Mouse (Mus musculus) cerebellum, adult 8-10 months (tissue): ENCODE results near the gene Gpank1.

Source experiments
- DNase-seq: peaks from one replicate; pipeline ENCODE4 v3.0.0; 2022

The Gpank1 gene

GRCm38 (mm10) chr17:35121143-35121799 lies at the start of gene Gpank1:
Gpank1 (plus strand) TSS chr17:35121455.
- DNase-seq = peak; percentile 96

DNA sequence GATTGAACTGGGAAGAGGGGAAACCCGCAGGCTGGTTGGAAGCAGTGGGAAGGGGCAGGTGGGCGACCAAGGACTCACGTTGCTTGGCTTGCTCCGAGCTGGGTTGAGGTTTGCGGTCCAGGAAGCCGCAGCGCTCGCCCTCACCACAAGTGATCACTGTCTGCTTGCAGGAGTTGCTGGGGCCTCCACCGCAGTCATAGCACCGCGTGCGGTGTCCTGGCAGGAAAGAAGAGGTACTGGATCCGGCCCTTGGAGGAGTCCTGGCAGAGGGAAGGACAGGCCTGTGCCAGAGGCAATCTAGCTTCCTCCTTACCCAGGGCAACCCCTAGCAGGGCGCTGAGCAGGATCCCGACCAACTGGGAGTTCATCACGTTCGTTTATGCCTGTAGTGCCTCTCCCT lies 47.2 kb upstream of the Gpank1 start:
- peak; percentile 82 for DNase-seq

DNA sequence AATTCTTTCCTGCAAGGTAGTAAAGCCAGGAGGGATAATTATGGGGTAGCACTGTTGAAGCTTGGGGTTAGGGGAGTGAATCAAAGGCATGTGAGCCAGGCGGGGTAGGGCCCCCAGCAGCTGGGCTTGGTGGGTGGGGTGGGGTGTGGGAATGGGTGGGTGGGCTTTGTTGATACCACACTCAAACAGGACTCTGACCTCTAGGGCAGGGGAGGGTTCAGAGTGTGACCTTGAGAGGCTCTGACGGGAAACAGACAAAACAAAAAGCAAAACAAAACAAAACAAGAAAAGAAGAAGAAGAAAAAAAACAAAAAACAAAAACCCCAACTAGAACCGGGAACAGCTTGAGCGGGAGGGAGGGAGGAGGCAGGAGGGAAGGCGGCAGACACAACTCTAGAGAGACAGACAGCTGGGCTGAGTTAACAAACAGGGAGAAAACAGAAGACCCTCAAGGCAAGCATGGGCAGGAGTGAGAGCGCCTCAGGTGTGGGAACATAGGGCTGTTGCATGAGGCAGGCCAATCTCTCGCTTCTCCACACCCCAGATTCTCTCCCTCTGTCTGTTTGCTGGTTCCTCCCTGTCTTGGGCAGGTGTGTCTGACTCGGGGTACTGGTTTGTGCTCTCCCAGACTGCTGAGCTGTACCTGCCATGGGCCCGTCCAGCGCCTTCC lies 44.6 kb upstream of the Gpank1 start, which contains the start of gene Ly6g6e:
Gene Ly6g6e, plus strand, starts transcription at position 396 of the 670 bp plus-strand sequence.
- no peak for DNase-seq

DNA sequence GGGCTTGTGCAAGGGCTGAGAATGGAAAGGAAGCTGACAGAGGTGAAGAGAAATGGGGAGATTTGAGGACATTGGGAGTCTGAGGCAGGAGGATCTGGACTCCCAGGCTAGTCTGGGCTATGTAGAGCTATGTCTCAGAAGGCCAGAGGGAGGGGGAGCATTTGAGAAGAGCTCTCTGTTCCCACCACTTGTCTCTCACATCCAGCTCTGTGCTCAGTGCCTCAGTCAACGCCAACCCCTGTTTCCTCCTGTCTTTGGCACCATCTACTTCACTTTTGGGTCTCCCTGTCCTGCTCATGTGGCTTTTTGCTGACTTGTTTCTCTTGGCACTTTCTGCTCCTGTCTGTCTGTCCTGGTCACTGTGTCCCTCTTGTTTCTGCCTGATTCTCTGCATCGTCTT lies 44.0 kb upstream of the Gpank1 start:
- DNase-seq = no peak

- no peak for DNase-seq
These were observed 43.4 kb upstream of the Gpank1 start, which contains the start of gene Ly6g6d for GRCm38 (mm10) chr17:35077786-35078233. Ly6g6d (minus strand) TSS chr17:35078065.

GRCm38 (mm10) chr17:35079778-35080177 lies 41.5 kb upstream of the Gpank1 start:
- DNase-seq = no peak

GRCm38 (mm10) chr17:35080248-35080647 lies 41.0 kb upstream of the Gpank1 start:
- no peak for DNase-seq

DNA sequence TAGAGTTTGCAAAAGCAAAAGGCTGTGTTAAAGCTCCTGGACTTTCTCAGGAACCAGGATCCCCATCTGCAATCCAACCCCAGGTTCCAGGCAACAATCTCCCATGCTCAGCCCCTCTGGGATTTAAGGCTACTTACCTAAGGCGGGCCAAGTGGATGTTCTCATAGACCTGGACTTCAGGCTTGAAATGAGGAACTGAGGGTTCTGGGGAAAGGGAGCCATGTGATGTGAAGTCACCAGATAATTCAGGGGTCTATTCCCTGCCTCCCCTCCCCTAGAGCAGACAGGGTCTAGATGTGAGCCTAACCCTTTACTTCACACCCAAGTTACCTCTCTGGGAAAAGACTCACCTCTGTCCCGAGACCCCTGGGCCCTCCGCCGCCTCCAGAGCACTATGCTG lies 40.5 kb upstream of the Gpank1 start:
- DNase-seq = no peak

DNA sequence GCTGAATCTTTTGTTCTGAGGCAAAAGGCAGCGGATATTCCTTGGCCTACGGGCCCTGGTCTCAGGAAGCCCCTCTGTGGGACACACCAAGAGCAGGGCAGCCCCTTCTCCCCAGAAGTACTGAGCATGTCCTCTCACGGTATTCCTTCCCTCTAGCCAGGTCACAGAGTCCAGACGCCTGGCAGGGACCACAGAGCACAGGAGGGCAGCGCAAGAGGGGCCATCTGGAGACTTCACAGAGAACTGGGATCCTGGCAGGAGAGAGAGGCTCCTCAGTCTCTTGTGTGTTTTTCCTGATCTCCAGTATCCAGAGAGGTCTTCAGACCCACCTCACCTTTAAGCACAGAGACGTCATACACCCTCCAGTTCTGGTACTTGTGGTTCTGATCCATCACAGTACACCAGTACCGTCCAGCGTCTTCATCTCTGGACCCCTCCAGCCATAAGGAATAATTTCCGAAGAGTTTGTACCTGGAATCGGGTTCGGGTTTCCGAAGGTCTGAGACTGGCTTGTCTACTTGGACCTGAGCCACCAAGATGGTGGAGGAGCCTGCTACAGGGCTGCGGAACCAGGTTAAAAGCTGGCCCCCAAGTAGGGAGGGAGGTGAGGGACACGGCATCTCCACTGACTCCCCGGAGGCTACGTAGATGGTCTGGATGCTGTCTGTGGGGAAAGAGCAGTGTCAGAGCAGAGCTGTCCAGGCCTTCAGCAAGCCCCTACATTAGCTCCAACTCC lies 38.2 kb upstream of the Gpank1 start:
- peak; percentile 76 for DNase-seq

DNA sequence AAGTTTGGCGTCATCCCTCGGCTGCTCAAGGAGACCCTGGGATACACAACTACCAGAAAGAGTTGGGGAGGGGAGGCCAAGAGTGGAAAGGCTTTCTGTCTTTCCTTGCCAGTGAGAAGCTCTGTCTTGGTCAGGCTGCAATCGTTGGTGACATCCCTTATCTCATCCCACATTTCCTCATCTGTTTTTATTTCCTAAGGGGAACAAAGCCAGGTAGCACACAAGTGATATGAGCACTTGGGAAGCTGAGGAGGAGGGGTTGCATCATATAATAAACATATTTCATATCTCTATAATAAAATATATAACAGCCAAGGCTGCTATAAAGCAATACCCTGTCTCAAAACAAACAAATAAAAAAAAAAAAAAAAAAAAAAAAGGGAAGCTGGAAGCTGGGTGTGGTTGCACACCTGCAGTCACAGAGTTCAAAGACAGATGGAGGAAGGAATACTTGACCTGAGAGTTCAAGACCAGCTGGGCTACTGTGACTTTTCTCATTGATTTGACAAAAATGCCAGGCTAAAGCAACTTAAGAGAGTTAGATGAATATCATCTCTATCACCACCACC lies 37.2 kb upstream of the Gpank1 start:
- no peak for DNase-seq

GRCm38 (mm10) chr17:35085208-35085865 lies 35.9 kb upstream of the Gpank1 start, which contains the start of gene Ly6g6f:
Ly6g6f (minus strand) TSS chr17:35085610.
- DNase-seq = no peak

DNA sequence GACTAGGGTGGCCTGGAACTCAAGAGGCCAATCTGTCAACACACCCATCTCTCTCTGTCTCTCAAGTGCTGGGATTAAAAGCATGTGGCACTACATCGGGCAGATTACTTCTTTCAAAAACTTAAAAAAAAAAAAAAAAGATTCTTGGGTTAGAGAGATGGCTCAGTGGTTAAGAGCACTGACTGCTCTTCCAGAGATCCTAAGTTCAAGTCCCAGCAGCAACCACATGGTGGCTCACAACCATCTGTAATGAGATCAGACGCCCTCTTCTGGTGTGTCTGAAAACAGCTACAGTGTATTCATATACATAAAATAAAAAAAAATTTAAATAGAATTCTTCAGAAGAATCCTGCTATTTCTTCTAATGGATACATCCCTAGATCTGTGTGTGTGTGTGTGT lies 33.1 kb upstream of the Gpank1 start:
- DNase-seq = no peak

DNA sequence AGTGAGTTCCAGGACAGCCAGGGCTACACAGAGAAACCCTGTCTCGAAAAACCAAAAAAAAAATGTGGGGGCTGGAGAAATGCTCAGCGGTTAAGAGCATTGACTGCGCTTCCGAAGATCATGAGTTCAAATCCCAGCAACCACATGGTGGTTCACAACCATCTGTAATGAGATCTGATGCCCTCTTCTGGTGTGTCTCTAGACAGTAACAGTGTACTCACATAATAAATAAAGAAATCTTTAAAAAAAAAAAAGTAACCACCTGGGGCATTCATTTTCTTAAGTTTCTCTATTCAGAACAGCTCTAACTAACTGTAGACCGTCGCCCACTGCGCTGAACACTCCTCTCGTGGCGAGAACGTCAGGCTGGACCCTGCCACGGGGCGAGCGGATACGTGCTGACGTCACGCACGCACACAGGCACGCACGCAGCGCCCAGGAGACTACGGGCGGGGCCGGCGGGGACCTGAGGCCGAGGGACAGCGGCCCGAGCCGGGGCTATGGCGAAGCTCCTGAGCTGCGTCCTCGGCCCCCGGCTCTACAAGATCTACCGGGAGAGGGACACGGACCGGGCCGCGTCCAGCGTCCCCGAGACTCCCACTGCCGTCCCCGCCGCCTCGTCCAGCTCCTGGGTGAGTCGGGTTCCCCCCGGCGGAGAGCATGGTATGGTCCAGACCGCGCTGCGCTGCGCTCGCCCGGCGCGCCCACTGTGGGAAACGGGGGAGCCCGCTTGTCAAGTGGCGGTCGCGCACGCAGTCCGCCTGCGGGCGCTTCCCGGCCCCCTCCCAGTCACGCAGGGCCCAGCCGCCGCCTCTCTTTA lies 32.2 kb upstream of the Gpank1 start, which contains the start of gene Abhd16a:
Gene Abhd16a, plus strand, starts transcription at position 439 of the 820 bp plus-strand sequence.
- DNase-seq = peak; percentile 95

DNA sequence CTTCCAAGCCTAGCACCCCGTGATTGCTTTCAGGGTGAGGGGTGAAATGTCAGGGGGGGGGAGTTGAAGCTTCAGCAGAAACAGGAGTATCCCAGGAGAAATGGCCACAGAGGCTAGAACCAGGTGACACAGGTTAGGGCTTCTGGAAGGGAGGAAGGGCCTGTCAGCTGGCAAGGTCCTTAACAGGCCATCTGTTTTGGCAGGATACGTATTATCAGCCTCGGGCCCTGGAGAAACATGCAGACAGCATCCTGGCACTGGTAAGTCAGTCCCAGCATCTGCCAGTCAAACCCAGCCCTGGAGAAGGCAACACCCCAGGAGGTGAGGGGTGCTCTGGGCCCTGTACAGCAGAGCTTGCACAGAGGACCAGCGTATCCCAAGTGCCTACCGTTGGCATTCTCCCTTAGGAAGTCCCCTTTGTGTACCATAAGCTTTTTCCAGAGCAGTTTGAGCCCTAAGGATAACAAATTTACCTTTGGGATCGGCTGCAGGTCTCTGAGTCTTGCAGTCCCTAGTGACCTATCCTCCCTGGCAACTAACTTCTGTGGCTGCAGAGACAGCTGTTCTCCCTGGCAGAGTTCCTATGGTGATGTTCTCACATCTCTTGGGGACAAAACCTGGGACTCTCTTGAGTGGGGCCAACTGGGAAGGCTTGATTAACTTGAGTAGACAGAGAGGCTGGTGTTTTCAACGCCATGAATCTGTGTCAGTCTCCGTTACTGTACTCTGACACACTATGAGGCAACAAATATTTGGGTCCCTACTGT lies 30.9 kb upstream of the Gpank1 start:
- peak; percentile 82 for DNase-seq

- DNase-seq = no peak
These were observed 28.7 kb upstream of the Gpank1 start for GRCm38 (mm10) chr17:35092403-35093198.

DNA sequence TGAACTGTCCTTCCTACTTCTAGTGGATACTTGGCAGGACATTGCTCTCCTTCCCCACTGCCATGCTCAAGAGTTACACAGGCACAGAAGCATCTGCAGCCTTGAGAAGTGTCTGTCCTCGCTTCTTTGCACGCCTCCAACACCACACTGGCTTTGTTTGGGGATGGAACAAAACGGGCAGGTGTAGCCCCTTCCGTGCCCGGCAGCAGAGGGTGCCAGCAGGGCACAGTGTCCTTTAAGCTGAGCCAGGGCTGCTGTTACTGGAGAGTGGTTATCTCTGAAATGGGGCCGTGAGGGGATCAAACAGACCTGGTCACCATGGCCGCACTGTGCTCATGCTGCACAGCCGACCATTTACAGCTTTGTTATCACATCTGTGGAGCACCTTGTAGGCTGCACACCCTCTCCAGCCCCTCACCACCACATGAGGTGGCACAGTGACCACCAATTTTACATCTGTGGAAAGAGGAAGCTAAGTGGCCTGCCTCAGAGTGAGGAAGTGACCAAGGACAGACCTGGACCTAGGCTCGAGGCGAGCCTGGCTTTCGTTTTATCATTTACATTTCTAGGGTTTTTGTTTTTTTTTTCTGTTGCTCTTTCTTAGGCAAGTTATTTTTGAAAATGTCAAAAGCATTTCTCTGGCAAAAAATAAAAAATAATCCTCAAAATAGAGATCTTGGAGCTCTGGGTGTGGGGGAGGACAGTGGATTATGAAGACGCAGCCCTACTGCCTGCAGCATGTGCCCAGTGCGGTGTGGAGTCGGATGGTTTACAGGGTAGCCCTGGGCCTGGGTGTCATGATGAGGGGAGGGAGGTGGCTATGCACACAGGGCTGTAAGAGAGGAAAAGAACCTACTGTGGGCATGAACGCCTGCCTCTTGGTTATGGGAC lies 26.5 kb upstream of the Gpank1 start:
- DNase-seq = no peak

DNA sequence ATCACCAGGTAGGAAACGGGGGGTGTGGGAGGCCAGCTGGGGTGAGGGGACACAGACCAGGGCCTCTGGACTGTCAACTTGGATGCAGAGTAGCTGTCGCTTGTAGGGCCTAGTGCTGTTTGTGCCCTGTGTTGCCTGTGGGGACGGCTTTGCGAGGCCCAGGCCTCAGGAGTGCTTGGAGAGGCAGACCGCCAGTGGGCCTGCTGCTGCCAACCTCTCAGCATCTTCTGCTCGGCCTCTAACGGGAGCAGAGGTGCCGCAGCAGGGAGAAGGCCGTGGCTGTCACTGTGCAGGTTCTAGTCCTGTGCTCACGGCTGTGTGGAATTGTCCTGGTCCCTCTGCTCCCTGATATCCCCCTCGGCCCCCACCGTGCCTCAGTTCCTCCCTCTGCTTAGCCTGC lies 24.7 kb upstream of the Gpank1 start:
- no peak for DNase-seq

GRCm38 (mm10) chr17:35097164-35097655 lies 24.0 kb upstream of the Gpank1 start:
- peak; percentile 67 for DNase-seq
